Mouse (Mus musculus): ENCODE results near the gene Gm49361.

Gm49361 gene

DNA sequence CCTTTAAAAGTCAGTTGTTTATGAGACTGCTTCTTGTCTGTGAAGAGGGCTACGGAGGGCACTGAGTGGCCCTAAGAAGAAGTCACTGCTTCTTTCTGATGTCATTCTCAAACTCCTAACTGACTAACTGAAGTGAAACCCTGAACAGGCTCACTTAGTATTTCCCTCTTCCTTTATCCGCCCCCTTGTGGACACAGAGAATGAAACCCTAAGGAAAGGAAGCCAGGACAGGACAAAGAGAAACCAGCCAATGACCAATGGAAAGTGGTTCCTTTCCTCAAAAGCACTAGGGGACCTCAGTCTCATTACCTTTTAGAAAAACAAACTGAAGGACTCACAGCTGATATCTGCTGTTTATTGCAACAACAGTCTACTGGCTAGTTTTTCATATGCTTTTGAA lies 126.4 kb downstream of the Gm49361 start:
- DNase-seq (ENCODE audit: low spot score): no peak

DNA sequence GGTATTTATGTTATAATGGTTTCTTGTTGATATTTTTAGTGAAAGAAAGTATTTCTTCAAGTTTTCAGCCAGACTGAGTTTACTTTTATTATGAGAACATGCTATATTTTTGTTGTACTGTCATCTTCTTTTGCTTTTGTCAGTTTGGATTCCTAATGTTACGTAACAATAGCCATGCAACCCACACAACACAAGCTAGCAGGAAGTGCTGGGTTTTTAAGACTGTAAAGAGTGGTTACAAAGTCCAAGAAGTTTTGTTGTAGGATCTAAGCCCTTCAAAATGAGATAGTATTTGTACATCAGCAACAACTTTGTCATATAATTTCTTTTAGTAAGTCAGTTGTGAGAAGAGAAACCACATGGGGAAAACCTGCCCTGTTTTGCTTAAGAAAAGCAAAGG lies 128.2 kb downstream of the Gm49361 start:
- DNase-seq (ENCODE audit: low spot score): no peak

DNA sequence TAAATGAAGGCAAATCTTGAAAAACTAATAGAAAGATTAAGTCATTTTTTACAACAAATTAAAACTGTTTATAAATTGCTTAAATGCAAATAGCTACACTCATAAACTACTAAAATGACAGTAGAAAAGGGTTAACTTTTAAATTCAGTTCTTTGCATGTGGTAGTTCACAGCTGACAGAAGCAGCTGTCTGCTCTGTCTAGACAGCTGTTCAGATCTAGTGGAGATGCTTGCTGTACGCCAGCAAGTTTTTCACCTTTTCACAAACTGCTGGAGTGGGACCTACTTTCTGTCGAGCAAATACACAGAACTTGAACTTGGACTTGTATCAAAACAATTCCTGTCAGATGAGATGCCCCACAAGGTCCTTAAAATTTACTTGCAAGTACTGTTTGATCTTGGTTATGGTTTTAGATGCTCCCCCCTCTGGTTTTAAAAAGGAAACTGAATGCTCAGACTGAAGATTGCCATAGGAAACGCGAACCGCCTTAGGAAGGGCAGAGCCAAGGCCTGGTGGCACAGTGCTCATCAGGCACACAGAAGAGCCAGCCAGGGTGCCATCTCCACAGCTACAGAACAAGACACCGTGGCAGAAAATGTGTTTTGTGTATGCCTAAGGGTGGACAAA lies 129.5 kb downstream of the Gm49361 start:
- no peak for DNase-seq (ENCODE audit: low spot score)

DNA sequence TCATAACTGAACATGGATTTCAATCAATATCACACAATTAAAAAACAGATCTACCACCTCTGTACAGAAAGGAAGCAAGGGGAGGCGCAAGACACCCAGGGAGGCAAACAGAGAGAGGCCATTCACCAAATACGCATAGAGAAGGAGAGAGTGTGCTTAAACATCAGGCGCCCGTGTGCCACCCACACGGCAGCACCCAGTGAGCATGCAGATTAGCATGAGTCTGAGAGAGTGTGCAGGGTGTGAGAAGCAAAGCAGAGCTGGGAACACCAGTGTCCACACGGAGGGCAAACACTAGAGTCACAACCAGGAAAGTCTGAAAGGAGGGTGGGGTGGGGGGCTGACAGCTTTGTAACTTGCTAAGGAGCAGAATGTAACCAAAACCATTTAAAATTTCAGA lies 130.1 kb downstream of the Gm49361 start:
- DNase-seq (ENCODE audit: low spot score): no peak

DNA sequence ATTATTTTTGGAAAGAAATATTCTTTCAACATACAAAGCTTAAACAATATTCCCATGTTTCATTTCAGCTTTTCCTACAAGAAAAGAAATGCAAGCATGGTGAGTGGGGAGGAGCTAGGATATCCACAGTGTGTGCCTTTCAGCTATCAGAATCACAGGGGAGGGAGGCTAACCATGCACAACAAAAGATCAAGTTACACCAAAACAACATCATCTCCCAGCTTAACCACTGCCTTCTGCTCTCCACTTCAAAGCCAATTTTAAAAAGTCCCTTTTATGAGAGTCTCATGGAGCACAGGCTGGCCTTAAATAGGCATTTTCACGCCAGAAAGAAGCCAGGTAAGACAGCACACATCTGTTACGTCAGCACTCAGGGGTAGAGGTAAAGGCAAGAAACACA lies 134.9 kb downstream of the Gm49361 start:
- no peak for DNase-seq (ENCODE audit: low spot score)

DNA sequence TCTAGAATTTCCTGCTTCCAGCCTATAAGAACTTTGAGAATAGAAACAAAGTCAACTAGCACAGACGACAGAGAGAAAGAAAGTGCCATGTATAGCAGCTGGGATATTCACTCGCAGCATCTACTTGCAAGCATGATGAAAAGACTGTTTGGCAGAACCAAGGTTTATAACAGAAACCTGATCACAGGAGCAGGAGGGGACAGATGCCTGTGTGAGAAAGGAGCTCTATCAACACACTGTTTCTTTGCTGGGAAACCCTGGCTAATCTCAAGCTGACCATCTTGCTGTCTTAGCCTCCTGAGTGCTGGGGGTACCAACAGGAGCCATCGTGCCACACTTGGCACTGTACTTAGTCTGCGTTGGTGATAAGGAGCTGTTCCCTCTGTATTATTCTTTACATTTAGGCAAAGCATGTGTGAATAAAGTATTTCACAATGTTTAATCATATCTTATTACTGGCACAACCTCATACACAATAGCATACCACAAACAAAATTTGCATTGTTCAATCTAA lies 136.0 kb downstream of the Gm49361 start:
- no peak for DNase-seq (ENCODE audit: low spot score)

DNA sequence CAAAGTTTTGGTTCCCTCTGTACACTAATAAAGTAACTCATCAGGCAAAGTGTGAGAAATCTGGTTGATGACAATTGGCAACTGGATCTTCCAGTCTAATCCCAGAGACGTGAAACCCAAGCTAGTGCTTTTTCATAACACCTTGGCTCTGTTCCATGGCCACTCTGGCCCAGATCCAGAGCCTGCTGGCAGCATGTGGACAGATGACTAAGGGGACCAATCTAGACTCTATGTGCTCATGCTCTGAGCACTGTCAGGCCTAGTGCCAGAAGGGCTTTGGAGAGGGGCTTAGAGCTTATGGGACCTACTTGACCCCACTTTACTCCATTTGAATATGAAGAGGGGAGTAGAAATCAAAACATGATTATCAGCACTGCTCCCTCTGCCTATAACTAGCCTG lies 138.4 kb downstream of the Gm49361 start:
- DNase-seq (ENCODE audit: low spot score): no peak

DNA sequence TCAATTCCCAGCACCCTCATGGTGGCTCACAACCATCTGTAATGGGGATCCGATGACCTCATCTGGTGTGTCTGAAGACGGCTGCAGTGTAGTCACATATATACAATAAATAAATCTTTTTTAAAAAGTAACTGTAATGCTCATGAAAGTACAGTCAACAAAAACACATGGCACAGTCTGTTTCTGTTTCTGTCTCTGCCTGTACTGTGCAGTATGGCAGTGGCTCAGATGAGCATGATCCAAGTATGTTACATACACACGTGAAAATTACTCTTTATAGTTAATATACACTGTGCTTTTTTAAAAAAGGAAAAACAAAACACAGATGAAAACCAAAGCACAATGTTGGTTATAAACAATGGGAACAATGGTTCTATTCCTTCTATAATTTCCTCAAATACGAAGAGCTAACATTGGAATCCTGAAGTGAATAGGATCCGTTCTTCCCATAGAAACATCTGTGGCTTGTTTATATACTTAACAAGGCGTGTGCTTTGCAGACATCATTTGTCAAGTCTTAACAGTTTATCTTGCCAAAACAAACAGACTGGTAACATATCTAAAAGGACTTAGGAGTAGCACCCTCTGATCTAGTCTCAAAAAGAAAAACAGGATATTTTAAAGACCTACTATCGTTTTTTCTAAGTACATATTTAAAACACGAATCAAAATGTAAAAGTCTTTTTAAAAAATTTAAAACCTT lies 139.1 kb downstream of the Gm49361 start:
- DNase-seq (ENCODE audit: low spot score): no peak

DNA sequence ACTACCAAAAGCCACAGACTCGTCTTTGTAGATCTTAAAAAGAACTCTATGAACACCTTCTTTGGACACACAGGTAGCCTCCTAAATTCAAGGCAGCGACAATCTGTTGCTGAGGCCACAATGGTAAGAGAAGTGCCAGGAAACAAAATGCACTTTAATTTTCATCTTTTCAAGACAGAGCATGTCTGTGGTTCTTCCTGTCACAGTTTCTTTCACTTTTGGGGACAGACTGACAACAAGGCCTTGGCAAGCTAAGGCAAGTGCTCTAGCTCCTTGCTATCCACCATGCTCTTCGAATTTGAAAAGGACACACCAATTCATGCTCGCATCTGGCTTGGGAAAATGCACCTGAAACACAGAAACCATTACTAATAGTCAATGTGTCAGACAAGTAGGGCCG lies 152.6 kb downstream of the Gm49361 start:
- no peak for DNase-seq (ENCODE audit: low spot score)

Data from yolk sac, embryonic 10.5 days (tissue).